Mouse (Mus musculus) olfactory bulb, adult 2 months (tissue): ENCODE data around the gene Kansl3.
A peak's percentile ranks its signal among the peaks of the same experiment; 100 is the strongest.

Experiments used
- CTCF ChIP-seq: fragments of 200-500 bp; IDR thresholded peaks from 2 replicates; pipeline ENCODE4 v1.5.1; 2012; ENCODE audit warnings: low read depth, mild to moderate bottlenecking, low read length, moderate library complexity; ENCODE audit not compliant: insufficient read depth
- POLR2A ChIP-seq: fragments of 200-500 bp; IDR thresholded peaks from 2 replicates; pipeline ENCODE4 v1.6.1; 2012; ENCODE audit warnings: mild to moderate bottlenecking, low read depth, low read length, moderate library complexity; ENCODE audit not compliant: insufficient read depth

- peak; percentile 82 for TF ChIP-seq POLR2A
- no peak for TF ChIP-seq CTCF
Measured at GRCm38 (mm10) chr1:36368969-36369645, at the start of gene Kansl3.
